Mouse (Mus musculus) liver, adult 2 months (tissue): Measurements from ENCODE around the gene 9130023H24Rik. TPM values are rescaled to one million over a fixed set of nuclear protein-coding genes. Genes with fewer than 3 reads are reported as not detected.

Experiments used
- DNase-seq: peaks from one replicate; pipeline ENCODE4 v3.0.0-alpha.2; 2011; ENCODE audit warnings: low read depth, low spot score; ENCODE audit errors: extremely low read depth
- H3K27ac ChIP-seq: fragments of 200-500 bp; replicated peaks from 2 replicates; pipeline ENCODE4 v1.5.1; 2012; ENCODE audit warnings: low read depth, mild to moderate bottlenecking, control low read depth, inconsistent platforms, low read length; ENCODE audit not compliant: insufficient read depth
- H3K27me3 ChIP-seq: fragments of 200-500 bp; 2 replicates; pipeline ENCODE4 v1.6.1; 2012; ENCODE audit warnings: mild to moderate bottlenecking, moderate library complexity, low read length, inconsistent platforms; ENCODE audit not compliant: control insufficient read depth, insufficient read depth
- H3K36me3 ChIP-seq: fragments of 200-500 bp; 2 replicates; pipeline ENCODE4 v1.6.1; 2012; ENCODE audit warnings: low read length, inconsistent platforms; ENCODE audit not compliant: control insufficient read depth, insufficient read depth
- H3K4me1 ChIP-seq: fragments of 200-500 bp; 2 replicates; pipeline ENCODE4 v1.6.1; 2011; ENCODE audit warnings: low read length; ENCODE audit not compliant: control insufficient read depth, insufficient read depth
- H3K4me3 ChIP-seq: fragments of 200-500 bp; 2 replicates; pipeline ENCODE4 v1.5.1; 2011; ENCODE audit warnings: low read depth, mild to moderate bottlenecking, control low read depth, low read length, moderate library complexity; ENCODE audit not compliant: insufficient read depth
- H3K79me2 ChIP-seq: fragments of 200-500 bp; 2 replicates; pipeline ENCODE4 v1.6.1; 2012; ENCODE audit warnings: inconsistent platforms, mild to moderate bottlenecking, low read length, moderate library complexity; ENCODE audit not compliant: control insufficient read depth, insufficient read depth
- H3K9ac ChIP-seq: fragments of 200-500 bp; 2 replicates; pipeline ENCODE4 v1.6.1; 2012; ENCODE audit warnings: low read depth, mild to moderate bottlenecking, control low read depth, inconsistent platforms, low read length
- CTCF ChIP-seq: fragments of 200-500 bp; IDR thresholded peaks from 2 replicates; pipeline ENCODE4 v1.5.1; 2011; ENCODE audit warnings: low read depth, low read length, control low read depth
- POLR2A ChIP-seq: fragments of 200-500 bp; IDR thresholded peaks from 2 replicates; pipeline ENCODE4 v1.6.1; 2011; ENCODE audit warnings: low read length, control low read depth; ENCODE audit not compliant: insufficient read depth; ENCODE audit errors: extremely low read depth
- WGBS: fragments of 180-500 bp; shearing (Covaris S2); methylation state at CpG from one replicate; pipeline ENCODE4 v1.1.7; 2018; 5-methylcytosine and 5-hydroxymethylcytosine counted together
- polyA plus RNA-seq: library from polyadenylated mRNA; depleted of rRNA; stranded (reverse); fragments of >200 nt; gene quantifications from 2 replicates; pipeline ENCODE4 v1.2.3, GENCODE M21; 2012
- total RNA-seq: library from RNA; depleted of rRNA; stranded (reverse); fragments of >200 nt; gene quantifications from 2 replicates; pipeline ENCODE4 v1.2.3, GENCODE M21; 2014

The 9130023H24Rik gene
- total and polyA plus RNA-seq, 2 experiments, result 1.4 to 2.4 TPM

GRCm38 (mm10) chr7:128236856-128237592, 807 bp downstream of the 9130023H24Rik start, which contains the start of gene Armc5:
Armc5 (plus strand) TSS chr7:128237342.
- Histone ChIP-seq H3K9ac (peak within 1 kb of the TSS; percentile 90), H3K4me1 (peaks cover 19% of the 10 kb centered on the region), H3K27me3 (no peaks in the 10 kb centered on the region), H3K79me2 (no peaks in the 10 kb centered on the region), H3K36me3 (no peaks in the 10 kb centered on the region), H3K27ac (peak within 1 kb of the TSS; percentile 88), H3K4me3 (peak within 1 kb of the TSS; percentile 70)
- WGBS, result 22% methylated on average over 37 of the region's 37 CpGs
- peak; percentile 74 for DNase-seq
- peak; percentile 78 for TF ChIP-seq CTCF
- TF ChIP-seq POLR2A, result no peak

- H3K36me3 ChIP-seq, result no peaks in the 10 kb centered on the region
- H3K4me3 ChIP-seq, result no peak overlapping the region; the same call in 1 of the 2 replicates
- no peaks in the 10 kb centered on the region for H3K27me3 ChIP-seq
- 98% methylated on average over 13 of the region's 13 CpGs for WGBS
- peak overlapping the region; percentile 88 for H3K27ac ChIP-seq
- no peaks in the 10 kb centered on the region for H3K79me2 ChIP-seq
- no peak for TF ChIP-seq CTCF
- TF ChIP-seq POLR2A, result no peak
- DNase-seq, result no peak
- H3K9ac ChIP-seq, result no peak overlapping the region
- H3K4me1 ChIP-seq, result peaks cover 19% of the 10 kb centered on the region
Observed at GRCm38 (mm10) chr7:128236426-128236825, 1.4 kb downstream of the 9130023H24Rik start.

GRCm38 (mm10) chr7:128235481-128235880, 2.4 kb downstream of the 9130023H24Rik start:
- DNase-seq, result peak; percentile 95
- H3K4me1 ChIP-seq, result peaks cover 19% of the 10 kb centered on the region
- peak overlapping the region; percentile 61 for H3K27ac ChIP-seq
- no peak for TF ChIP-seq POLR2A
- no peak for TF ChIP-seq CTCF
- H3K4me3 ChIP-seq, result no peak overlapping the region
- no peaks in the 10 kb centered on the region for H3K36me3 ChIP-seq
- no peaks in the 10 kb centered on the region for H3K27me3 ChIP-seq
- no peaks in the 10 kb centered on the region for H3K79me2 ChIP-seq
- 7% methylated on average over 1 of the region's 1 CpGs for WGBS
- H3K9ac ChIP-seq, result no peak overlapping the region

- no peak for DNase-seq
- H3K27me3 ChIP-seq, result no peaks in the 10 kb centered on the region
Observed at GRCm38 (mm10) chr7:128234796-128235195, 3.0 kb downstream of the 9130023H24Rik start.

GRCm38 (mm10) chr7:128231741-128232140, 6.1 kb downstream of the 9130023H24Rik start:
- H3K79me2 ChIP-seq, result no peaks in the 10 kb centered on the region
- DNase-seq, result no peak
- H3K27ac ChIP-seq, result no peak overlapping the region
- no peak for TF ChIP-seq CTCF
- no peak for TF ChIP-seq POLR2A
- no peaks in the 10 kb centered on the region for H3K27me3 ChIP-seq
- H3K36me3 ChIP-seq, result no peaks in the 10 kb centered on the region
- 47% methylated on average over 8 of the region's 8 CpGs for WGBS
- H3K9ac ChIP-seq, result no peak overlapping the region
- H3K4me1 ChIP-seq, result peaks cover 14% of the 10 kb centered on the region
- H3K4me3 ChIP-seq, result no peak overlapping the region

More at GRCm38 (mm10) chr7:128234796-128235195, 3.0 kb downstream of the 9130023H24Rik start:
- Histone ChIP-seq H3K79me2 (no peaks in the 10 kb centered on the region), H3K9ac (no peak overlapping the region), H3K4me3 (no peak overlapping the region), H3K36me3 (no peaks in the 10 kb centered on the region), H3K27ac (peak overlapping the region; percentile 35; the same call in 1 of the 2 replicates), H3K4me1 (peaks cover 19% of the 10 kb centered on the region)
- TF ChIP-seq CTCF (no peak), POLR2A (no peak)
- 89% methylated on average over 2 of the region's 2 CpGs for WGBS

- DNase-seq, result no peak
- no peaks in the 10 kb centered on the region for H3K79me2 ChIP-seq
- no peak overlapping the region for H3K4me3 ChIP-seq
- H3K4me1 ChIP-seq, result no peaks in the 10 kb centered on the region
- H3K9ac ChIP-seq, result no peak overlapping the region
- 81% methylated on average over 3 of the region's 3 CpGs for WGBS
- H3K27ac ChIP-seq, result no peak overlapping the region
- no peaks in the 10 kb centered on the region for H3K36me3 ChIP-seq
- no peak for TF ChIP-seq POLR2A
- TF ChIP-seq CTCF, result no peak
- H3K27me3 ChIP-seq, result no peaks in the 10 kb centered on the region
Observed at GRCm38 (mm10) chr7:128220936-128221335, 16.9 kb downstream of the 9130023H24Rik start.
